Mouse (Mus musculus) thymus, postnatal 0 days (tissue): Measurements from ENCODE around the gene Fam129c. TPM values are rescaled to one million over a fixed set of nuclear protein-coding genes. Genes with fewer than 3 reads are reported as not detected.

ENCODE experiments used
- DNase-seq: peaks from one replicate; pipeline ENCODE4 v3.0.0-alpha.2; 2015; ENCODE audit warnings: low spot score
- microRNA-seq: library from miRNA; unstranded; fragments of <30 nt; microRNA quantifications from one replicate; pipeline ENCODE4, GENCODE M21; 2016; ENCODE audit warnings: borderline number of aligned reads
- polyA plus RNA-seq: library from polyadenylated mRNA; unstranded; fragments of >200 nt; fragmentation: Nextera tagmentation; extraction: Ambion mirVana; gene quantifications from 2 replicates; pipeline ENCODE4 v1.2.1, GENCODE M21; 2015

The Fam129c gene
- polyA plus RNA-seq, 1 experiment from 2014 or later, result 11.2 TPM

DNA sequence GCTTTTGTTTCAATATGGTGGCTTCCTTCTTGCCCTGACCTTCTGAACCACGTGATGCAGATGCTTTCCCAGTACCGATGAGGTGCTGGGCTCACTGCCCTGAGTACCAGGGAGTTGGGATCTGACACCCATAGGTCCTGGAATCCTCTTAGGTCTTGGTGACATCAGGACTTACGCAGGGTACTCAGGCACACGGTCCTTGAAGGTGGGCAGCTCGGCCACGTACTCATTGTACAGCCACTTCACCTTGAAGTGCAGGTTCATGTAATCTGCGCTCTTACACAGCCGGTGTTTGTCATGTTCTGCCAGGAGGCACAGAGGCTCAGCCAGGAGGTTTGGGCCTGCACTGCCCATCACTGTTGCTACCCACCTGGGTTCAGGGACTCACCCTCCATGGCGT is 48.1 kb downstream of the Fam129c start:
- DNase-seq, result no peak

DNA sequence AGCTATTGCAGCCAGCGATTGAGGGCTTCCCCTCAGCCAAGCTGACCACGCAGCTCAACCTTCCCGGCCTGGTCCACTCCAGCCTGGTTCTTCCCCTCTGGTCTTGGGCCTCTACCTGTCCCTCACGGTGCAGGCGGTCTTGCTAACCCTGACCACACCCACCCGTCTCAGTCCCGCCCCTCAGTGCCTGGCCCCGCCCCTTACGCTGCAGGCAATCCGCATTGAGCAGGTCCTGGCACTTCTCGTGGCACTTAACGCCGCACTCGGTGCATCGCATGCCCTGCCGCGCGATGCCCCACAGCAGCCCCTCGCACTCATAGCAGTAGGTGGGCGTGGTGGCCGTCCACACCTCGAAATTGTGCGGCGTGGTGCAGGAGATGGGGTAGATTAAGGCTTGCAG is 57.2 kb downstream of the Fam129c start:
- peak; percentile 48 for DNase-seq

Small RNA genes lying within 50 kb of the gene (microRNA-seq; reads per million reads assigned to microRNA genes)
- not detected for gene Mir6769b

Other genes with a start within 250 kb of the Fam129c start
- gene Use1, start 230.8 kb upstream of the Fam129c start, polyA plus RNA-seq, result 143 and 152 TPM in 2 replicates
- 17.4 and 19.2 TPM in 2 replicates for gene Ocel1, start 226.3 kb upstream of the Fam129c start, polyA plus RNA-seq
- gene Nr2f6, start 215.7 kb upstream of the Fam129c start, polyA plus RNA-seq, result 17.7 and 18.4 TPM in 2 replicates
- gene Ushbp1, start 201.8 kb upstream of the Fam129c start, polyA plus RNA-seq, result 4.7 and 5.1 TPM in 2 replicates
- 83.2 and 87.4 TPM in 2 replicates for gene Babam1, start 200.8 kb upstream of the Fam129c start, polyA plus RNA-seq
- gene Ankle1, start 191.6 kb upstream of the Fam129c start, polyA plus RNA-seq, result 15.3 and 25.1 TPM in 2 replicates
- gene Abhd8, start 134.0 kb upstream of the Fam129c start, polyA plus RNA-seq, result 190 and 219 TPM in 2 replicates
- 221 TPM in 2 replicates for gene Mrpl34, start 132.7 kb upstream of the Fam129c start, polyA plus RNA-seq
- gene Dda1, start 128.4 kb upstream of the Fam129c start, polyA plus RNA-seq, result 154 and 157 TPM in 2 replicates
- gene Ano8, start 111.7 kb upstream of the Fam129c start, polyA plus RNA-seq, result 0.68 and 1.4 TPM in 2 replicates
- gene Gtpbp3, start 109.5 kb upstream of the Fam129c start, polyA plus RNA-seq, result 17.8 TPM in 2 replicates
- 27.5 and 31.6 TPM in 2 replicates for gene Plvap, start 85.9 kb upstream of the Fam129c start, polyA plus RNA-seq
- gene Ccdc194, start 71.9 kb upstream of the Fam129c start, polyA plus RNA-seq, result 0.08 and 0.15 TPM in 2 replicates
- 158 TPM in 2 replicates for gene Bst2, start 60.2 kb upstream of the Fam129c start, polyA plus RNA-seq
- gene Mvb12a, start 54.7 kb upstream of the Fam129c start, polyA plus RNA-seq, result 98.3 and 101 TPM in 2 replicates
- gene Tmem221, start 38.8 kb upstream of the Fam129c start, polyA plus RNA-seq, result 13.0 and 13.1 TPM in 2 replicates
- 1.1 and 1.3 TPM in 2 replicates for gene Nxnl1, start 31.0 kb upstream of the Fam129c start, polyA plus RNA-seq
- gene Slc27a1, start 28.8 kb upstream of the Fam129c start, polyA plus RNA-seq, result 32.4 and 33.8 TPM in 2 replicates
- 340 and 346 TPM in 2 replicates for gene Pgls, start 5.5 kb upstream of the Fam129c start, polyA plus RNA-seq
- 37.9 and 38.9 TPM in 2 replicates for gene Colgalt1, start 13.3 kb downstream of the Fam129c start, polyA plus RNA-seq
- gene Unc13a, start 74.1 kb downstream of the Fam129c start, polyA plus RNA-seq, result 0.58 and 0.68 TPM in 2 replicates
- 17.0 and 20.3 TPM in 2 replicates for gene Jak3, start 78.6 kb downstream of the Fam129c start, polyA plus RNA-seq
- 3.7 and 6.7 TPM in 2 replicates for gene Insl3, start 91.6 kb downstream of the Fam129c start, polyA plus RNA-seq
- 2.1 and 2.7 TPM in 2 replicates for gene B3gnt3, start 104.1 kb downstream of the Fam129c start, polyA plus RNA-seq
- 123 and 127 TPM in 2 replicates for gene Fcho1, start 128.1 kb downstream of the Fam129c start, polyA plus RNA-seq